Mouse (Mus musculus) ovary, postnatal 10 days (tissue): ENCODE measurements around the gene Fndc3b.

Source experiments
- DNase-seq: peaks from one replicate; pipeline ENCODE4 v3.0.0; 2022; ENCODE audit warnings: low spot score

Fndc3b gene

DNA sequence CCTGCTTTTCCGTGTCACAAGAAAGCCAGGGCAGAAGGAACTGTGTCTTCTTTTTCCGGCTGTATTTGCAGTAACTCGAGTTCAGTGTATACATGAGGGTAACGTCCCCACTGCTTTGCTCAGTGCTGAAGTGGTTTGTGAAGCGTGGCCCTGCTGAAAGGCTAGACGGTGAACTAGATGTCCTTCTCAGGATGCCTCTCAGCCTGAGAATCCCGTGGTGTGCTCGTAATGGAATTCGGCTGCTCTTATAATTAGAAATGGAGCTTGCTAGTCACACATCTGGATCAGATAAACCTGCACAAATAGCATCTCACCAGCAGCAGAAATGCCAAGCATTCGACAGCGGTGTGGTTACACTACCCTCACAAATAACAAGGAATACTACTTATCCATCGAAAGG, 40.7 kb downstream of the Fndc3b start:
- DNase-seq: no peak

DNA sequence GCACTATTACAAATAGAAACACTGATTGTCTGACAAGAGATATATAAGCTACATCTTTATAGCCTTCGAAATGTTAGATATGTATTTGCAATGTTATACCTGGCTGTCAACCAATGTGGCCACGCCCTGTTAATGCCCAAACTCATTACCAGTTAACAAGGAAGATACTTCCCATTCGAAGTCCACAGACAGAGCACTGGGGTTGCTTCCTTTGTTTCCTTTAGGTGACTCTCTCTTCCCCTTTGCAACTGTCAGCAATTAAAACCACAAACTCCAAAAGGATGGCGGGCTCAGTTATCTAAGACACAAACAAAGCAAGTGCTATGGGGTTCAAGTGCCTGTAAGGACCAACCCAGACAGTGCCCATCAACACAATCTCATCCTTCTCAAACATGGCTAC, 43.8 kb downstream of the Fndc3b start:
- no peak for DNase-seq

DNA sequence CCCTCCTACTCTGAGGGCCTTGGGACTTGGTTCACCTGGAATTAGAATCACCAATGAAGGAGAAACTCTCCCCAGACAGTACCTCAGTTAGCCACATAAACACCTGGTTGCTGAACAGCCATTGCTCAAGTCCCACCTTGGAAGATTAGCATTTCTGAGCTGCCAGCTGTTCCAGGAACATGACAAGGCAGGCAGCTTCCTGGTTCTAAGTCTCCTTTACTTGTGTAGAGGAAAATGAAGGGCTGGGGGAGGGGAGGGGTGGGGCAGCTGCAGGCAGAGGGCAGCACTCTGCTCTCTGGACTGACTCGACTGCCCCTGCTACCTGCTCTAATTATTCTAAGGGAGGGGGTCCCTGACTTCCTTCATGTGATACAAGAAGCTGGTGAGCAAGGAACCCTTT, 45.8 kb downstream of the Fndc3b start:
- no peak for DNase-seq

DNA sequence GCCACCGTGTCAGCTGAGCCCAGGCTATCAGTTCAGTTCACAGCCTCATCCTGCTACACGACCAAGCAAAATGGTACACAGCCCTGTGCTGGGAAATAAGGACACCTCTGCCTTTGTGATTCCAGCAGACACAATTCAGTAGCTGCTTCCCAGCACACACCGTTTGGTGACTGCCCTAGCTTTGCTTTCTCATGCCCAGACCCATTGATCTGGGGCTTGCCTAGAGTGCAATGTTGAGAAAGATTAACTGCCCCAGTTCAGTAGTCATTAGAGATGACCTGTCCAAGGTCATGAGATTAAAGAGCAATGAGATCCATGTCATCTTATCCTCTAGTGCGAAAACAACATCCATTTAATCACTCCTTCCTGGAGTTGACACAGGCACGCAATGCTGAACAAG, 47.9 kb downstream of the Fndc3b start:
- DNase-seq: no peak

DNA sequence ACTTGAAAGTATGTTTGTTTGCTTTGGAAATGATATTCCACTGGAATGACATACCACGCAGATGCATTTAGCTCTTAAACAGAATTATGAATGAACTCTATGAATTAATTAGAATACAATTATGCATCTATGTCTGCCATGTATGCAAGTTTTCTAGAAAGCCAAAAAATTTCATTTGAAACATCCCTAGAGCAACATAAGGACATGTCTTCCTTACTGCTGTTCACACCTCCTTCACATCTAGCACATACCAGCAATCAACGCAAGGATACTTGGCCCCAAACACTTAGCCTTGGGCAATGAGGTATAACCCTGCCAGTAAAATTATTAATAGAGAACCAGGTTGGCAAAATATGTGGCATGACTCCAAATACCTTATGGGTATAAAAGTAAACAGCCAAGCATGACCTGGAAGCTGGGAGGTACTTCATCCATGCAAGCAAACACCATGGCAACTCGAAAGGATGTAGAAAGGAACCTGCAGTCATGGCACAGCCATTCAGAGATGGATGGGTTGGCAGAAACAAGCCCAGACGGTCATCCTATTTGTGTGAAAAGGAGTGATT, 52.8 kb downstream of the Fndc3b start:
- DNase-seq: no peak

DNA sequence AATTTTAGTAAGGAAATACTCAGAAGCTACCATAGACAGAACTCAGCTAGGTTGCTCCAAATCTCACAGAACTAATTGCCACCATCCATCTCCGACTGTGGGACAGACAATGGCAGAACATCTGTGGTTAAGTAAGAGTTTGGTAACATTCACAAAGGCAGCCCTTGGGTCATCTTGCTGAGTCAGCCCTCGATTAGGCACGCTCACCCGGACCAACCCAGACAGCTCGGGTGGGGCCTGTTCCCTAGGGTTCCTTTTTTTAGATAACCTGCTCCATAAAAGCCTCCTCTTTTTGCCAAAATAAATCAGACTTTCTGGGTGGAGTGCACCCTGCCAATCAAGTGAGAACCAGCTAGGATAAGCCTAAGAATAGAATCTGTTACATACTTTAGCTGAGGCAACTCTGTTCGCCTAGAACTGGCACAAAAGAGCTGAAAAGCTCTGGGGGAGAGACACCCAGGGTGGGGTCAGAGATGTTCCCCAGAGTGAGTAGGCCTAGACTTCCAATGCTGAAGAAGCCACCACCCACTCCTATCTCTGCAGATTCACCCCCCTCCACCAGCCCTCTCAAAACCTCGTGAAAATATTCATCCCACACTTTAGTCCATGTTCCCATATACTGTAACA, 54.2 kb downstream of the Fndc3b start:
- no peak for DNase-seq

DNA sequence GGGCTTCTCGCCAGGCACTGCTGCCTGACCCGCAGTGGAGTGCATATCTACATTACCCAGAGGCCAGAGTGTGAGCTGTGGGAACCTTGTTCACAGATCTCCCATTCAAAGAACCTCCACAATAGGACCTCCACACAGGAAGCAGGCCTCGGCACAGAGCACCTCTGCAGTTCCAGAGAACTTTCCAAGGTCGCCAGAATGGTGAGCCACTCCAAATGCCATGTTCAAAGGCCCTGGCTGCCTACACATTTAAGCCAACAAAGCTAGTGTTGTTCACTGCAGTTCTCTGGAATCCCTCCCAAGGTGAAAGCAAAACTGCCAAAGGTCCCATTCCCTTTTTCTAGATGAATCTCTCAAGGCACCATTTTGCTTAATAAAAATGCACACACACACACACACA, 55.4 kb downstream of the Fndc3b start:
- DNase-seq: no peak

DNA sequence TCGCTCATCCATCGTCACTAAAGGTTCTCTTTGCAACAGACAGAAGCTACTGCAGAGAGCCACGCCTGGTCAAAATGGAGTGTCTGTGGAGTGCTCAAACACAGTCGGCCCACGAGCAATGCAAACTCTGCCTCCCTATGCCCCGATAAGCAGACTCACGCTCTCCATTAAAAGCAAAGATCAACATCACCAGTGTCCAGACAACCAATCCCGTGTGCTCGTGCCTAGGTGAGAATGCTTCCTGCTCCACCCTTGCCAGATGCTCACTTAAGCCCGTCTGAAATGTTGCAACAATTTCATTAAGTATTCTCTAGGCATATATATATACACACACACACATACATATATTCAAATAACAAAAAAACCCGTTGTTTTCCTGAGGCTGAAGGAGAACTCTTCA, 56.1 kb downstream of the Fndc3b start:
- no peak for DNase-seq

DNA sequence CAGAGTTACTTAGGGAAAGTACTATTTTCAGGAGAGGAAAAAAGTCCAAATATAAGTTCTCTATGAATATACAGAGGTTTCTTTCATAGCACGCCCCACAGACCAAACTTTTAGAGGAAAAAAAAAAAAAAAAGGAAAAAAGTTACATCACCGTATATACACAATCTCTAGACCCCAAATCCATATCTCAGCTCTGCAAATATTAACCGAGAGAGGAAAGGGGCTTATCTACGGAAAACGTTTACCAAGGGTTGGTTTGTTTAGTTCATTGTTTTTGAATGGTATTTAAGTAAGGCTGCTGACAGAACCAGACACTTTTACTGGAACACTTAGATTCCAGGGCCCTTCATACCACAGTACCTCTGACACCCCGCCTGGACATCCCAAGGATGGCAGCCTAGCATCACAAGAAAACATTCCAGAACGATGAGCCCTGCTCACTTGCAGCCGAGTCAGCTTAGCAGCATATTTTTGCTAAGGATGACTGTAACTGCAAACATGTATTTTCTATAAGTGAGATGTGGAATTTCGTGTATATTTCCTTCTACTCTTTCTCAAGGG, 58.6 kb downstream of the Fndc3b start:
- no peak for DNase-seq

DNA sequence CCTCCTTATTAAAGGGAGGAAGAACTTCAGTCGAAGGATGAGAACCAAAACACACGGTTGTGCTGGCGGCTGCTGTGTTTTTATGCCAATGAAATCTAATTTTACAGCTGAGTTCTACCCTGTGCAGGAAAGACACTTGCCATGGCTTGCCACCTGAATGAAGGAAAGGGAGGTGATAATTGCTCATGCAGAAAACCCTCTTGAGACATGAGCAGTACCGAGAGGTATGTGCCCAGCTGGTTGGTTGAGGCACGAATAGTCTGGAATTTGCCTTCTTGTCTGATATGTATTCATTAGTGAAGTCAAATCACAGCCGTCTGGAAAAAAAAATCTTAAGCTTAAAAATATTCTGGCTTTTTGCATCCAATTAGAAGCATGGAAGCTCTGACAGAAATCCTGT, 59.4 kb downstream of the Fndc3b start:
- no peak for DNase-seq

DNA sequence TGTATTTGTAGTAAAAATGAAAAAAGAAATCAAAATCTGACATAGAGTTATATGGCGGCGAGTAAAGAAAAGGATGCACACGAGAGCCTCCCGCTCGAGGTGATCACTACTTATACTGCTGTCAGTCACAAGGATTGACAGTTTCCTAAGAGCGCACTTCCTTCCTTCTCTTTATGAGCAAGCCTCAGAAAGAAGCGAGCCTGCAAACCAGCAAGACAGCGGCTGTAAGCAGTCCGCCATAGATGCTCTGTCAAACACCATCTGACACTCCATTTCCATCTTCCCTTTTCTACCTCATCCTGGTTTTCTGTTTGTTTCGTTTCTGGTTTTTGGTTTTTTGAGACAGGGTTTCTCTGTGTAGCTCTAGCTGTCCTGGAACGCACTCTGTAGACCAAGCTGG, 61.0 kb downstream of the Fndc3b start:
- DNase-seq: no peak

DNA sequence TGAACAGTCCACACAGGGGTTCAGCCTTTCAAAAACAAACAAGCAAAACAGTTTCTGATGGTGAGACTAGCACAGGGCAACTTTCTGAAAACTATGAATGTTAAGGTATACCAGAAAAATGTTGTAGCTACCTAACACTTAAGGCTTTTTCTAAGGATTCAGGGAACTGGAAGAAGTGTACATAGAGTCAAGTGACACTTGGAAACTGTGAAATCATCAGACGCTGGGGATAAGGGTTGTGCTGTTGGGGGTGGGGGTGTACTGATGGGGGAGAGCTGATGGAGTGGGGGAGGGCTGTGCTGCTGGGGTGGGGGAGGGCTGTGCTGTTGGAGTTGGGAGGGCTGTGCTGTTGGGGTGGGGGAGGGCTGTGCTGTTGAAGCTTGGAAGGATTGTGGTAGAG, 61.8 kb downstream of the Fndc3b start:
- no peak for DNase-seq

DNA sequence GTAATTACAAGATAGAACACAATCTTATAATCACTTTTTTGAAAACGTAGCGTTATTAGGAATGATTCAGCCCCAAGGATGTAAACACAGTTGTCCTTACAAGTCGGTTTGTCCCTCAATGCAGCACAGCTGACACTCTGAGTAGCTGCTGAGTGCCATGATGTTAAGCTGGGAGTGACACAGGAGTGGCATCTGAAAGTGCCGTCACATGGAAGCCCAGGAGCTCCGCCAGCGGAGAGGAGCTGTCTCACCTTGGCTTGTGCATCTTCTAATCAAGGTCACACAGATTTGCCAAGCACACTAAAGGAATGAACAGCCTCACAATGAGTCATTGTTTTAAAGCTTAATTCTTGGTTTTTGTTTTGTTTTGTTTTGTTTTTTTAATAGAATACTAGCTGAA, 68.7 kb downstream of the Fndc3b start:
- no peak for DNase-seq

DNA sequence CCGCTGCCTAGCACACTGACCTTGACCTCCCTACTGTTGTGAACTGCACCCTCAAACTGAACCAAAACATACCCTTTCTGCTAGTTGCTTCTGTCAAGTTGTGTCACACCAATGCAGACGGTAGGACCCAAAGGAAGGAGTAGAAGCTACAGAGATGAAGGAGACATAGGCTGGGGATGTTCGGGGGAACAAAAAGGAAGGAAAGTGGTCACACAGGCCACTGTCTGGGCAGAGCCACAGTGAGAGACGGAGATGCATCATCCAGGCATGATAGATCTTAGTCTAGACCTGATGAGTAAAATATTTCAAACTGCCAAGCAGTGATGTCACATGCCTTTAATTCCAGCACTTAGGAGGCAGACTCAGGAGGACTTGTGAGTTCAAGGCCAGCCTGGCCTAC, 71.4 kb downstream of the Fndc3b start:
- DNase-seq: no peak

DNA sequence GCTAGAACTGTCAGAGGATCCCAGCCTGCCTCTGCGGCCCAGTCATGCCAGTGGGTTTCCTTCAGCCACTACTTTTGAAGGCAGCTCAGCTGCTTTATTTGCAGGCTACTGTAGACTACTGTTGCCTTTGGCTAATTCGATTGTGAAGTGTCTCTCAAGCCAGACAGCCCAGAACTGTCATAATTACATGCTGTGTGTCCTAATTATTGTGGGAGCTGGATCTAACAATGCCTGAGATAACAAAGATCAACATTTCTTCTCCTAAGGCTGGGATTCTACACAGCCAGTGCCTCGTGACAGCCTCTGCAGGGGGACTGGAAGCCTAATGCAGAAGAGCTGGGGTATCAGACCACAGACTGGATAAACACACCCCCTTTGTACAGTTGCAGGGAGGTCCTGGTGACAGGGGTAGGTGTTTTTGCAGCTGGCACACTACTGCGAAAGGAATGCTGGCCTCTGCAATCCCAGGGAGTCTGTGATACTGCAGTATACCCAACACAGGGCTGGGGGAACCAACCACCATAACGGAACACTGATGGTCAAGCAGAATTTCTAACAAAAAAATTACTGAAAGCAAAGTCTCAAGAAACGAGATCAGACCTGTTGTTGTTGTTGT, 74.0 kb downstream of the Fndc3b start:
- DNase-seq: no peak

DNA sequence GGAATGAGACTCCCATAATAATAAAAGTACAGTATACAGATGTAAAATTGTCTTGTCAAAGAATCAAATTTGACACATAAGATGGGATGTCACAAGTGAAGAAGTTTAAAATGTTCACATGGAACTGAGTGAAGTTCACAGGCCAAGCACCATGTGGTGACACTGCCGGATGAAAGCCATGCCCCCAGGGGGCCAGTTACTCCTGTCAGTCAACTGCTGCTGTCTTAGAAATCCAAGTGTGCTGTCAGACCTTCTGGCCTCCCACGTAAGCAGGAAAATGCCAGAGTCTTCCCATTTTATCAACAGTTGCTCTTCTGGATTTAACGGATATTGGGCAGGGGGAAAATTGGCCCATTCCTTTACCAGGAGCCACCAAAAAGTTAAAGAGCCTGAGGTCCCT, 75.3 kb downstream of the Fndc3b start:
- no peak for DNase-seq

DNA sequence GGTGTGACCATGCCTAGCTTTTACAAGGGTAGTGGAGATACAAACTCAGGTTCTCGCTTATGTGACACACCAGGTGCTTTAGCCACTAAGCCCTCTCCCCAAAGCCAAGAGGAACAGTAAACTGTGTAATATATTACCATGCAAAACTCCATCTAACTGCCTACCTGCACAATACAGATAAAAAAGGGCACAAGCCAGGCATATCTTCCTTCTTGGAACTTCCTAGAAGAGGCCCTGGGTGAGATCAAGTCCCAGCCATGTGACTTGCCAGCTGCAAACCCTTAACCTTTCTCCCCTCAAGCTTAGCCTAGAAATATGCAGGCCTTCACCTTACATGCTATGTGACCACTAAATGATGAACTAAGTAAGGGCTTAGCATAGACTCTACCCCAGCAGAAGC, 78.2 kb downstream of the Fndc3b start:
- DNase-seq: no peak

DNA sequence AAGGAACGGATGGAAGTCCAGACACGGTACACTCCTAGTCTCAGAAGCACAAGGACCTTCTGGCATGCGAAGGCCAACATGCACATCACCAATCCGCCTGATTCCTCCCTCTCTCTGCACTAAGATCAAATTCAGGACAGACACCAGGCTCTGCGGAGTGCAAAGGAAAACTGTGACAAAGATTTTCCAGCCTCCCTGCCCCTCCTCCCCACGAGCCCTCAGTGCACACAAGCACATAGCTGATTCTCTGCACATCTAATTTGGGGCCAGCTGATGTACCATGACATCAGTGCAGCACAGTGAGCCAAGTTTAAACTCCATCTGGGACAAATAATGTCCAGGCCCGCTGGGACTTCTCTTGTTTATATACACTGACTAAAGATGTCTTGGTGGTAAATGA, 80.0 kb downstream of the Fndc3b start:
- DNase-seq: no peak

DNA sequence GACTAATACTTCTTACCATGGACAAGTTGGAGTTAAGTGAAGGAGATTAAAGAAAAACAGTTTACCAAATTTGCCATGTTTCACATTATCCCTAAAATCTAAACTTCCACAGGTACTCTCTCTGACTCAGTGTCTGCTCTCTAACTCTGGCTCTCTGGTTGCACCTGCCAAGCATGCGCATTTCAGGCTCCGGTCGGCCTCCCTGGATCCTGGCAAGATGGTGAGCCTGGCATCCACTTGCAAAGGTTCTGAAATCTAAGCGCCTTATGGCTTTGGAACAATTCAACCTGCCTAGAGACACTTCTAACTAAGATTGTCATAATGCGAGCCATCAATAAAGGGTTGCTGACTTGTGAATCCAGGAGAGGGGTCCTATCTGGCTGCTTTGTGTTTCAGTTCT, 81.4 kb downstream of the Fndc3b start:
- DNase-seq: no peak

DNA sequence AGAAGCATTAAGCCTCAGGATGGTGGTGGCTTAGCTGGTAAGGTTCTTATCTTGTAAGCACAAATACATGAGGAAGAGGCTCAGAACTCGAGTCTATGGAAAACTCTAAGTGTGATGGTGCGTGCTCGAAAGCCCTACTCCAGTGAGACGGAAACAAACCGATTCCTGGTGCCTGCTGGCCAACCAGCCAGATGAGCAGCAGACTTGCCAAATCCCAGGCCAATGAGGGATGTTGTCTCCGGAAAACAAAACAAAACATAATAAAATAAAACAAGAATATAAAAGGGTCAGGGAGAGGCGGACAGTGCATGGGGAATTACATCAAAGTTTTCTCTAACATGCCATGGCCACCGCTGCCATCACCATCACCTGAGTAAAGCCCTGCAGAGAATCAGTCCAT, 84.8 kb downstream of the Fndc3b start:
- DNase-seq: no peak

DNA sequence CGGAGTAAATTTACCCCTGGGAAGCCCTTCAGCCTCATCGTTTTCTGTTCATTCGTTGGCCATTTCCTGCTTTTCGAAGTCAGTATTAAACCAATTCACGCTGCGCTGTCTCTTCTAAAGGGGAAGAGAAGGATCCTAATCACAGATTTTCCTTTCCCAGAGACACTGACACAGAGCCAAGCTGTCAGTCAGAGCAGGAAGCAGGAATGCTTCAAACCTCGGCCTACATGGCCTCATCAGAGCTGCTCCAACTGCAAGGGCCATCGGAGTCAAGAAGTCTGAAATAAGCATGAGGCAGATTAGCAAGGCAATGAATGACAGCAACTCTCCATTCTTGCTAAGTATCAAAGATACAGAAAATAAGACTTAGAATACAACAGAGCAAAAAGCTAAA, 85.5 kb downstream of the Fndc3b start:
- DNase-seq: no peak

DNA sequence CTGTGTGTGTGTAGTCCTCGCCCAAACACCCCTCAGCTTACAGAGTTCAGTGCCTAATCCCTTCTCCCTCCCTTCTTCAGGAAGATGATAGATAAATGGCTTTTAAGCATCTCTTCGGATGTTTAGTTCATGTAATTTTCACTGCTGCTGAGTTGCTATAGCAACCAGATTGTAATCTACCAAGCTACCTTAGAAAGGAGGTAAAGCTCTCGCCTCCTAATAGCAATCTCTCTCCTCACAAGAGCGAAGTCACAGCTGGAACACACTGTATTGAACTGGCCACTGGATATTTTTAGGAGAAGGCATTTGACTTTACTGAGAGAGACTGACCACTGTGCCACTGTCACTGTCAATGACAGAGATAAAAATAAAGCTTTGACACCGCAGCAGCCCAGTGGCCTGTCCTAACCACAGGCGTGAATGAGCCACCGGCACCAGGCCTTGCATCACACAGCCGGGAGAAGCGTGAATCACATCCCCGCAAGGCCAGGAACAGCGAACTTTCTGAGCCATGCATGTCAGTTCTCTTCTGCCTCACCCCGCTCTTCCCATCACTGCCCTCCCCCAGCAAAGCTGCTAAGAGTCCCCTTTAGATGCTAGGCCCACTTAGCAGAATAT, 86.0 kb downstream of the Fndc3b start:
- DNase-seq: no peak

DNA sequence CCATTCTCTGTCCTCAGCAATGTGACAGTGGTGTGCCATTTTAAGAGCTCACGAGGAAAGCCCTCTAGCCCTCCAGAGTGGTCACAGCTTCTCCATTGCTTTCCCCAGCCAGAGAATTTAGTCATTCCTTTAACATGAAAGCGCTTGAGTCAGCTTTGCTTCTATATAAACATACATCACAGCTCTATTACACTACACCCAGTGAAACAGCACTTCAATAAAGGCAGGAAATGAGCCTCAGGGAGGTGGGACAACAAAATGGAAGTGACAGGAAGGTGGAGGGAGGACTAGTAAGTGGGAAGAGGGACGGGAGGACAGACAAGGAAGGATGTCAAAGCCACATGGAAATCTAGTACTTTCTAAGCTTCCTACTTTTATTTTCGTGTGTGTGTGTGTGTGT, 88.7 kb downstream of the Fndc3b start:
- no peak for DNase-seq
